Mouse (Mus musculus) induced T-regulatory cell, adult 2 months (primary cell): ENCODE results near the gene Adamts7.

Experiments
- DNase-seq: peaks from one replicate; pipeline ENCODE4 v3.0.0-alpha.2; 2012; ENCODE audit warnings: low read depth

Adamts7 gene

GRCm38 (mm10) chr9:90236817-90237216, 73.9 kb downstream of the Adamts7 start:
- no peak for DNase-seq

- DNase-seq = no peak
Observed at GRCm38 (mm10) chr9:90237232-90238062, 74.6 kb downstream of the Adamts7 start.

GRCm38 (mm10) chr9:90240560-90240959, 77.7 kb downstream of the Adamts7 start:
- DNase-seq = no peak

- no peak for DNase-seq
Observed at GRCm38 (mm10) chr9:90241041-90241440, 78.2 kb downstream of the Adamts7 start.

GRCm38 (mm10) chr9:90241618-90242017, 78.7 kb downstream of the Adamts7 start:
- peak; percentile 68 for DNase-seq

- DNase-seq = no peak
Observed at GRCm38 (mm10) chr9:90242291-90242690, 79.4 kb downstream of the Adamts7 start.

- peak; percentile 82 for DNase-seq
Observed at GRCm38 (mm10) chr9:90242855-90243254, 80.0 kb downstream of the Adamts7 start.

GRCm38 (mm10) chr9:90244301-90245151, 81.7 kb downstream of the Adamts7 start:
- DNase-seq = peak; percentile 76

GRCm38 (mm10) chr9:90245206-90245605, 82.3 kb downstream of the Adamts7 start:
- DNase-seq = peak; percentile 83

GRCm38 (mm10) chr9:90245781-90246180, 82.9 kb downstream of the Adamts7 start:
- DNase-seq = peak; percentile 67

GRCm38 (mm10) chr9:90247316-90247715, 84.4 kb downstream of the Adamts7 start:
- DNase-seq = peak; percentile 61

- DNase-seq = peak; percentile 67
Observed at GRCm38 (mm10) chr9:90248326-90248725, 85.5 kb downstream of the Adamts7 start.

GRCm38 (mm10) chr9:90249036-90249435, 86.2 kb downstream of the Adamts7 start:
- DNase-seq = no peak

GRCm38 (mm10) chr9:90250141-90250775, 87.4 kb downstream of the Adamts7 start:
- DNase-seq = peak; percentile 38

- DNase-seq = peak; percentile 51
Observed at GRCm38 (mm10) chr9:90250964-90251750, 88.3 kb downstream of the Adamts7 start.

GRCm38 (mm10) chr9:90253181-90253580, 90.3 kb downstream of the Adamts7 start:
- no peak for DNase-seq

GRCm38 (mm10) chr9:90255844-90256405, 93.1 kb downstream of the Adamts7 start:
- no peak for DNase-seq

- no peak for DNase-seq
Observed at GRCm38 (mm10) chr9:90257220-90257619, 94.4 kb downstream of the Adamts7 start.
